Mouse (Mus musculus) testis, postnatal 14 days (tissue): ENCODE data around the gene Il6st.

ENCODE experiments used
- DNase-seq: peaks from one replicate; pipeline ENCODE4 v3.0.0; 2021; ENCODE audit warnings: low spot score

Gene Il6st

DNA sequence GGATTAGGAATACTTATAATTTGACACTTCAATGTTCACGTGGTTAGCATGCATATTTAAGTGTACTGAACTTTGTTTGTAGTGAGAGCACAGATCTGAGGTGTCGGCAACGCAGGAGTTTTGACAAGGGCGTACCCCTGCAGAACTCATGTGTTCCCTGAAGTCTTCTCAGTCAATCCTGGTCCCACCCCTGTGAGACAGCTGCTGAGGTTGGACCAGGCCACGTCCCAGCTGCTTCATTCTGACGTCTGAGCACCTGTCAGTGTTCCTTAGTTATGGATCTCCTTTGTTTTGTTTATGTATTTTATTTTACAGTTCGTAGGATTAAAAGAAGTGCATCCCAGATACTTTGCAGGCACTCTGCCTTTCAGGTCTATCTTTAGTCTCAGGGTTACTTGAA is 19.1 kb downstream of the Il6st start:
- DNase-seq = no peak

DNA sequence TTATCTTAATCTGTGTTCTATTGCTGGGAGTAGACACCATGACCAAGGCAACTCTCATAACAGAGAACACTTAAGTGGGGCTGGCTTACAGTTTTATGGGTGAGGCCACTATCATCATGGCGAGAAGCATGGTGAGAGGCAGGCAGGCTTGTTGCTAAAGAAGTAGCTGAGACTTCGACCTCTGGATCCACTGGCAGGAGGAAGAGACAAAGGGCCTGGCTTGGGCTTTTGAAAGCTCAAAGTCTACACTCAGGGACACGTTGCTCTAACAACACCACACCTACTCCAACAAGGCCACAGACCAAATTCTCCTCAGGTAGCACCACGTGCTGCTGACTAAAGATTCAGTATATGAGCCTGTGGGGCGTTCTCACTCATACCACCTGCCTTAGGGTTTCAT is 22.4 kb downstream of the Il6st start:
- no peak for DNase-seq

DNA sequence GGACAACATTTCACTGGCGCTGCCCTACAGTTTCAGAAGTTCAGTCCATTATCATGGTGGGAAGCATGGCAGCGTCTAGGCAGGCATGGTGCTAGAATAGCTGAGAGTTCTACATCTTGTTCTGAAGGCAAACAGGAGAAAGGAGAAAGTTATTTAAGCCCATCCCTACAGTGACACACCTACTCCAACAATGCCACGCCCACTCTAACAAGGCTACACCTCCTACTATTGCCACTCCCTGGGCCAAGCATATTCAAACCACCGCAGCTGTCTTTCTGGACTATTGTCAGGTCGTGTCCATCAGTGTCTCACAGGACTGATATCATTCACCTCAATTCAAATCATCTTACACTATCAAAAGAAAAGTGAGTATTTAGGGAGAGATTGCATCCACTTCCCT is 22.8 kb downstream of the Il6st start:
- no peak for DNase-seq

DNA sequence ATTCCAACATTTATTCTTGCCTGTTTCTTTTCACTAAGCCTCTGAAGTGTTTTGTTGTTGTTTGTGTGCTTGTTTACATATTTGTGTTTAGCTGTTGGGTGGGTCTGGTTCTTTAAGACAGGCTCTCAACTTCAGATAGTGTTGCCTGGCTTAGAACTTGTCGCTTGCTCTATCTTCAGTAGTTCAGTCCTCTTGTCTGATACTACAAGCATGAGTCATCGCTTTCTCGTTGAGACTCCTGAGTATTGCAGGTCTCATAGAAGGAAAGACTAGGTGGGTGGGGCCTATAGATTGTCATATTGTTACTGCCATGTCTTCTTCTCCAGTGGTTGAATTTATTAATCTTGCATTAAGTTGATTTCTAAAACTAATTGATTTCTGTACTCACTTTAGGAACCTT is 26.2 kb downstream of the Il6st start:
- DNase-seq = no peak

DNA sequence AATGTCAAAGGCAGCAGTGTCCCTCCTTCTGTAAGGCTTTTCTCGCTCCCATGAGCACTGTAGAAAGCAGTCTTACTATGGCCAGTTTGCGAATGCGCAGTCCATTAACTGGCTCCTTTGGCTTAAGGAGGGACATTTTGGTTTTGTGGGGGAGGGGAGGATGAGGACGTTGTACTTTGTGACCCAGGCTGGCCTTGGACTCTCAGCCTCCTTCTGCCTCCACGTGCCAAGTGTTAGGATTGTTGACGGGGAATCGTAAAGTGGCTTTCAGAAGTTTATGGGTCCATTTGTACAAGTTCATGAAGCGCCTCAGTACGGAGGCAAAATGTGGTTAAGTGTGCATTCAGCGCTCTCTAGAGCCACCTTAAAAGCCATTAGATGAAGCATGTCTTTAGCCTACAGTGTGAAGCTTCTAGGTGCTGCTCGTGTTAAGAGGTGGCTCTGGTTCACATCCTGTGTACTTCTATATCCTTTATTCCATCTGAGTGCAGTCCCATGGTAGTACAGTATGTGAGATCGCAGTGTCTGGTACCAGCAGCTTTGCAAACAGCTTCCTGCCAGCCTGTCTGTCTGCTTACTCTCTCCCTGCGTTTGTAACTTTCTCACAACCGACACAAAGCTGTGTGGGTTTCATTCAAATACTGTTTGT is 27.9 kb downstream of the Il6st start:
- no peak for DNase-seq

DNA sequence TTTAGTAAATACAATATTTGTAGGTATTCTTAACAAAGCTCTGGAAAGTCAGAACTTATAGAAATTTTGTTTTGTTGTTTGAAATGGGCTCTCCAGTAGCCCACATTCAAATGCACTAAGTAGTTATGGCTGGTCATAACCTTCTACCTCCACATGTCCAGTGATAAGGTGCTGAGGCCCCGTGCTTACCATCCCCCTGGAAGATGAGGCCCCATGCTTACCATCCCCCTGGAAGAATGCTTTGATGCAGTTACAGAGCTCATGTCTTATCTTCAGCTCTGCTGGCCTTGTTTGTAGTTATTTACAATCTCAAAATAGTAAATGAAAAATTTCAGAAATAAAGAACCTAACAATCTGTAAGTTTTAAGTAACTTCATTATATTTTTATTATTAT is 28.4 kb downstream of the Il6st start:
- no peak for DNase-seq

DNA sequence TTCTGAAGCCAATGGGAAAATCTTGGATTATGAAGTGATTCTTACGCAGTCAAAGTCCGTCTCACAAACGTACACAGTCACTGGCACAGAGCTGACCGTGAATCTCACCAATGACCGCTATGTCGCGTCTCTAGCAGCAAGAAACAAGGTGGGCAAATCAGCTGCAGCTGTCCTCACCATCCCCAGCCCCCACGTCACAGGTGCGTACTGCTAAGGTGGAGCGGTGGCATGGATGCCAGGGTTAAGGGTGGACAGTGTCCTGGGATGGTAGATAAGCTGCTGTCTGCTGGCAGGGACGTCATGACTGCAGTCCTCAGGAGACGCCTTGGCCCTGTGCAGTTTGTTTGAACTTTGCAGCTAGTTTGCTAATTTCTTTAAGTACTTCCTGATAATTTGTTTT is 30.7 kb downstream of the Il6st start:
- DNase-seq = no peak

DNA sequence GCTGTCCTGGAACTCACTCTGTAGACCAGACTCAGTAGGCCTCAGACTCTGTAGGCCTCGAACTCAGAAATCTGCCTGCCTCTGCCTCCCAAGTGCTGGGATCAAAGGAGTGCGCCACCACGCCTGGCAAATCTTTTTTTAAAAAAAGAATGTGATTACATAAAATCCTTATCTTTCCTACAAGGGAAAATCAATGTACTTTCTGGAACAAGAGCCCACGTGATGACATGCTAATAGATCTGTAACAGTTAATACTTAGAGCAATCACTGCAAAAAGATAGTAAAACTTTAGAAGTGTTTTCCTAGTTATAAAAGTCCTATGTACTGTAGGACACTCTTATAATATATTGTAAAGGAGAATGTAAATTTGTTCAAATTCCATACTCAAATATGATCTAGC is 36.2 kb downstream of the Il6st start:
- DNase-seq = no peak

DNA sequence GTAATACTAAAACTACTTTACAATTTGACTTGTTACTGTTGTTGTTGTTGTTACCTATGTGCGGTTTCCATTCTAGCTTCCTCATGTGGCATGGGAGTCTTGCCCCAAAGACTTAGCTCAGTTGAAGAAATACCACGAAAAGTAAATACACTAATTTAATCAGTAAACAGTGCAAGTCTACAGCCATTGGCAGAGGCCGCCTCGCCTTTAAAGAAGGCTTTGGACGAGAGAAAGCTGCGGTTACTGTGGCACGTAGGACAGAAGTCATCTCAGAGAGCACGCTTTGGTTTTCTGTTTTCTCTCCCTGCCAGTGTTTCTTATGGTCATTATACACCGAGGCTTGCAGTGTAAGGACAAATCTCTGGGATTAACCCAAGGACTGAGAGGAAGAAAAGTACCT is 36.6 kb downstream of the Il6st start:
- no peak for DNase-seq

DNA sequence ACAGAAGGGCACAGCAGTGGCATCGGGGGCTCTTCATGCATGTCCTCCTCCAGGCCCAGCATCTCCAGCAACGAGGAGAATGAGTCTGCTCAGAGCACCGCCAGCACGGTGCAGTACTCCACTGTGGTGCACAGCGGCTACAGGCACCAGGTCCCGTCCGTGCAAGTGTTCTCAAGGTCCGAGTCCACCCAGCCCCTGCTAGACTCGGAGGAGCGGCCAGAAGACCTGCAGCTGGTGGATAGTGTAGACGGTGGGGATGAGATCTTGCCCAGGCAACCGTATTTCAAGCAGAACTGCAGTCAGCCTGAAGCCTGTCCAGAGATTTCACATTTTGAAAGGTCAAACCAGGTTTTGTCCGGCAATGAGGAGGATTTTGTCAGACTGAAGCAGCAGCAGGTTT is 40.0 kb downstream of the Il6st start:
- no peak for DNase-seq

DNA sequence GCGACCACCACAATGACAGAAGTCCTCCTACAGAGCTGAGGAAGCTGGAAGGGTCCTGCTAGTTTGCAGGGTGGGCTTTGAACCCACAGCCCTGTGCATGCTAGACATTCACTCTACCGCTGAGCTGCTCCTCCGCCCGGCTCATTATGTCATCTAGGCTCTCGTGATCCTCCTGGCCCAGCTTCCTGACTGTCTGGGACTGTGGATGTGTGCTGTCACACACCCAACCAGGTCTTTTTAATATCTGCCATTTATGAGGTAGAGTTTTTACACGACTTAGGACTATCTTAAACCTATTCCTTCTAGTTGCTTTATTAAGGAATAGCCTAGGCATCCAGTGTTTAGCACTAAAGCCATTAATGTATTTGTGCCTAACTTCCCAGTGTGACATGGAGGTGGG is 41.6 kb downstream of the Il6st start:
- no peak for DNase-seq

DNA sequence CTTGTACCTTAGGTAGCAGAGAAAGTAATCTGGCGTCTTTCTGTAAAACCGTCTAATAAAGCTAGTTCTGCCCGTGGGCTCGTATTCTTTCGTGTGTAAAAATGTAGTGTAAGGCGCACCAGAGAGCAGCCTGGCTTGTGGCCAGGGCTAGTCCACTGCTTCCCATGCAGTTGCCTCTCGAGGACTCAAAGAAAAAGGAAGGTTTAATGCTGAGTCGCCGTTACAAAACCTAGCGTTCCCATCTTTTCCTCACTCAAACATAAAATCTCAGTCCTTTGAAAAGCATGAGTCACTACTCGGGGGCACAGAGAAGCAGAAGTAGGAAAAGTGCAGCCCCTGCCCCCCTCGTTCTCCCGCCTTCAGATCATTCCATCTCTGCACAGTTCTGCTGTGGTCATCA is 42.9 kb downstream of the Il6st start:
- DNase-seq = no peak

DNA sequence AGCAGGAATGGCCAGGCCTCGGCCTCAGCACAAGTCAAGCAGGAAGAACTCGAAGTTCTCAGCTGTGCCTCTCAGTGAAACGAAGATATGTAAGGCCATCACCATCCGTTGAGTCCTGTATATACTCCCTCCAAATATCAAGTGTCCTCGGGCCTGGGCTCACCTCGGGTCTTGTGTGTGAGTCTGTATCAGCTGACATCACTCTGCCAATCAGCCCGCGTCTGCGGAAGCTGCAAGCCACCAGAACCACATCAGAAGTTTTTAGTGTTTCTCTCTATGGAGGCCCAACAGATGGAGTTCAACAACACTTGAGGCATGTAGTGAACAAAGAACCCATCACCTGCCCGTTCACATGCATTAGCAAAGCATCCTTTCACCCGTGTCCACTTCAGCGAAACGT is 43.8 kb downstream of the Il6st start:
- DNase-seq = no peak

DNA sequence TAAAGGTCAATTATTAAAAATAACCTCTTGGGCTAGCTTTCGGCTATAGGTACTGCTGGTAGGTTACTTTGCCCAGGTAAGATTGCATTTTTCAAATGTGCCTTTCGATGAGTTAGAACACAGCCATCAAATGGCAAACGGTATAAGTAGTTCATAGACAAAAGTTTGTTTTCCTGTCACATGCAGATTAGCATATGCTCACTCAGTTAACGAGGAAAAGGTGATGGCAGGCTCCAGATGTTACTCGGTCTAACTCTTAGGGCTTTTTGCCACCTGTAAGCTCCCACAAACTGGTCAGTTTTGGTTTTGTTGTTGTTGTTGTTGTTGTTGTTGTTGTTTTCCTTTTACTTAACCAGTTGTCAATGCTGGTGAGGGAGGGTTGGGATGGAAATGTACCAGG is 44.6 kb downstream of the Il6st start:
- no peak for DNase-seq

DNA sequence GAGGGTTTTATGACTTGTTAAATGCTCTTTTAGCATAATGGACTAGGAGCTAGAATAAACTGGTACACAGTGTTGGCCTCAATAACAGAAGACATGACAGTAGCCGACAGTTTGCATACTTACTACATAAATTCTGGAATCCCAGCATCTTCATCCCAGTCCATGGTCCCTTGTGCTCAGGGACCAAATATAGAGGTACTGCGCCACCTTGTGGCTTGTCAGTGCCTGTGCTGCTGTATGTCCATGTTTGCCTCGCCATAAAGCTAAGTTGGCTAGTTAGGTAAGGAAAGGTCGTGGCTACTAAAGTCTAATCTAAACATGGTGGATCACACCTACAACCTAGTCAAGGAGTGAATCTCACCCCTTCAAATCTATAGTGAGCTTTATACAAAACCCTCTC is 45.6 kb downstream of the Il6st start:
- DNase-seq = no peak

DNA sequence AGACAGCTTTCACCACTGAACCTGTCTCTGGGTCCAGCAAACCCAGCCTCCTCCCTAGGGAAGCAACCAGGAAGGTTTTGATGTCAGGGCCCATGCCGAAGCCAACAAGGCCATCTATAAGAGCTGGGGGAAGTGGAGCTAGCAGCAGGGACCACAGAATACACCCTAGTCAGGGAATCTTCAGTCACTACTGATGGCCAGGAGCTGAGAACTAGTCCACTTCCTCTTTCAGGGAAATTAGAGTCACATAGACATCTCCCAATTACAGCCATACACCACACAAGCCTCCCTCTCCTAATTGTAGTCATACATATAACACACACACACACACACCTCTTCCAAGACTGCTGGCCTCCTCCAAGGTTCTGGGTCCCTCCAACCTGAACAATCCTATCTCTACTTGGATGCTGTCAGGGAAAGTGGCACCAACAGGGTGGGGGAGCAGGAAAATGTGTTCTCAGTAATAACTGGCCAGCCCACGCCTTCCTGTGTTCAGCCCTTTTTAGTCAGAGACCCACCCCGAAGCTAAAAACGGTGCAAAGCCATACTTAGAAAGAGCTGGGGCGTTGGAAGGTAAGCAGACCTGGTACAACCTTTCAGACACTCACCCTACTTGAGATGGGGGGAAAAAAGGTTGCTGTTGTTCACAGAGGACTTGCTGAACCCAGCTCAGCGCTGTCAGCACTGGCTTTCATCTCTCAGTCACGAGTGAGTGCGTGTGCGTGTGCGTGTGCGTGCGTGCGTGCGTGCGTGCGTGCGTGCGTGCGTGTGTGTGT is 46.8 kb downstream of the Il6st start:
- no peak for DNase-seq

DNA sequence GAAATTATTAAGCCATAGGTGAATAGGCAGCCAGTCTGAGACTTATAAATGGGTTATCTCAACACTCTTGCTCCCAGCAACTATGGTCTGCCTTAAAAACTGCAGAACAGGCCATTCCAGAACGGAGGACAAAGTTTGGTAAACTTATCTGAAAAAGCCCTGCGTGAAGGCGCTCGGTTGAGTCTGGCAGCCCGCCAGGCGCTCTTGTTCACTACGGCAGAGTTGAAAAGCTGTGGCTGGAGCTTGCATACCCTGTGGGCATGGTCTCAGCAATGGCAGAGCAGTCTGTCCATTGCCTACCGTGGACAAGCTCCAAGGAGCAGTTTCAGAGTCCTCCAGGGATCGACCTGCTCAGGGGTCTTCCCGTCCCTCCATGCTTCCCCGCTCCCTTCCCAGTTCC is 47.4 kb downstream of the Il6st start:
- DNase-seq = no peak

DNA sequence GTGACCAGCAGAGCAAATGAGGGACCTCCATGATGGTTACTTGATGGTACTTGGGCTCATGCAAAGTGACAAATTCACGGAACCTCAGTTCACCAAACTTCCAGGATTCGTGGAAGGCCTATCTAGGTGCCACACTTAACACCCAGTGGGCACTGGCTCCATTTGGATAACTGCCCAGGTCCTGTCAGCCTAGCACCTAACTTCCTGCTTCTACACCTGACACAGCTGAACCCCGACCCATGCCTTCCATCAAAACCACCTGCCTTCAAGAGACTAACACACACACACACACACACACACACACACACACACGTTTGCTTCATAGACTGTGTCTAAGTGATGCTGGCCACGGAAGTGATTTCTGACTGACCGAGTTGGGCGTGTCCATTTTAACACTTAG is 47.9 kb downstream of the Il6st start:
- no peak for DNase-seq

DNA sequence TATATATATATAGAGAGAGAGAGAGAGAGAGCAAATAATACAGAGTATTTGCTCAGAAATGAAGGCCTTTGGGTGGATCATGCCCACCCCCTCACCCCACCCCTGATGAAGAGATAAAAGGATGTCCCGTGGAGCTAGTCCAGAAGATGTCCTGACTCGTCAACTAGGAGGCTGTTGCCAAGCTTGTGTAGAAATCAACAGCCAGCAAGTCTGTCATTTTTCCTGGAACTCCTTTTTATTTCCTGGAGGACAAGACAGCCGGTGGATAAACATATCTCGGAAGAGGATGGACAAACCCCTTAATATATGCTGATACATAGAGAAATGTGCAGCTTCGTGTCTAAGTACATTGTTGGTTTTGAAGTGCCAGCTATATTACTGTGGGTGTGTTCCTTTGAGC is 49.0 kb downstream of the Il6st start:
- DNase-seq = no peak

DNA sequence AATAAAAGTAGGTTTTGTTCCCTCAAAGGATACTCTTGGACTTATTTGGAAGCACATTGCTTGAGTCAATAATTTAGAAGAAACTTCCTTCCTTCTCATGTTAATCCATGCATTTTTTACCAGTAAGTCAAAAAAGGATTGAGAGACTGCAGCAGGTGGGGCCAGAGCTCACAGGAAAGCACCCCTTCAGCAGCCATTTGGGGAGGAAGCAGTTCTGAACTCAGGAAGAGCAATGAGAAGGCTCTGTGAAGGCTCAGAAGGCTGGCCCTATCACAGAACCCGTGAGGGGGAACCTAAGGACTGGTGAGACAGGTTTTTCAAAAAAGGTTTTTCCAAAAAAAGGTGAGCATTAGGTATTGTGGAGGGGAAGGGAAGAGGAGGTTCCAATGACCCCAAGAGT is 50.7 kb downstream of the Il6st start:
- no peak for DNase-seq

DNA sequence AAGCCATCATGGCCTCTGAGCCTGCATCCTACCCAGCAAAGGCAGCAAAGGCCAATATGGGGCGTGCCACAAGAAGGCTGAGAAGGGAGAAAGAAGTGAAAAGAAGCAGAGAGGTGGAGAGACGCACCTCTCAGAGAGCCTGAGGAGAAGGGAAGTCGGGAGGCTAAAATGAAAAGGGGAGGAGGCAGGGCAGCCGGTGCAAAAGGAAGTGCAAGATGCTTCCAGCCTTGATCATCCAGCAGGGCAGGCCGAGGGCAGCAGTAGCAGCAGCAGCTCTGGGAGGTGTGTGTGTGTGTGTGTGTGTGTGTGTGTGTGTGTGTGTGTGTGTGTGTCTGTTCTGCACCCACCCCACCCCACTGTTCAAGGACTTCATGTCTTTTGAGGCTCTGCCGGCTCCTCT is 58.4 kb downstream of the Il6st start:
- DNase-seq = no peak

DNA sequence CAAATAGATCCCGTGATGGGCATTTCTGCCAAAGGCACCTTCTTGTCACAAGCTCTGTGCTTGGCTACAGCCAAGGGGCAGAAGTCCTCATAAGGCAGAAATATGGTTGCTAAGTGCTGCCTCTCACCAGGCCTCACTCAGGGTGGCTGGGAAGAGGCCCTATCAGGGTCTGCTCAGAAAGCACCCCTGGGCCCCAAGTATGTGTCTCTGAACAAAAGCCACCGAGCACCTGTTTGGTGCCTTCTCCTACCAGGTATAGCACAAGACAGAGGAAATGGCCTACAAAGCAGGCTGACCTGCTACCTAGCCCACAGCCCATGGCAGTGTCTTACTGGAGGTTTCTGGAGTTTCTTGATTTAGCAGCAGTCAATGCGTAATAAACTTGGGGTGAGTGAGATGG is 59.0 kb downstream of the Il6st start:
- DNase-seq = no peak

DNA sequence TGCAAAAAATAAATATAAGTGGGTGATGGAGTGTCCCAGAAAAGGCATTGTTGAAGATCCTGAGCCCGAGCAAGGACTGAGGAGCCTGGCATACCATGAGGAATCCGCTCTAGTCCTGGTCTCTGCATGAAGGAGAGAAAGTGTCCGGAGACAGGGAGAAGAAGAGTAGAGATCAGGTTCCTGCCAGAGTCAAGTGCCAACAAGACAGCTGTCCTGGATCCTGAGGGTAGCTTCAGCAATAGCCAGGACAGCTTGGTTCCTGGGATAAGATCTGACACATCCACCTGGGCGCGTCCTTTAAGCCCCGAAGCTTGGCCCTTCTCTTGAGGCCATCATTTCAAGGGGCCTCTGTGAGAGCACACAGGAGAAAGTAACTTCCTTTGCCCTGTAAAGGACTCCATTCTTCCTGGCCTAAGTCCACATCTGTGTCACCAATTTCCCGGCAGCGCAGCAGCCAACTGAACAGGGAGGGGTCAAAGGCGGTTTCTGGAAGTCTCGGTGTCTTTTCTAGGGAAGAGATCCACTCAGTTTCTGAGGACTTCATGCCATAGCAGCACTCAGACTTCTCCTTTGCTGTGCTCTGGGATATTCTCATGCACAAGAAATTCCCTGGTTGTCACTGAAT is 59.6 kb downstream of the Il6st start:
- DNase-seq = no peak

DNA sequence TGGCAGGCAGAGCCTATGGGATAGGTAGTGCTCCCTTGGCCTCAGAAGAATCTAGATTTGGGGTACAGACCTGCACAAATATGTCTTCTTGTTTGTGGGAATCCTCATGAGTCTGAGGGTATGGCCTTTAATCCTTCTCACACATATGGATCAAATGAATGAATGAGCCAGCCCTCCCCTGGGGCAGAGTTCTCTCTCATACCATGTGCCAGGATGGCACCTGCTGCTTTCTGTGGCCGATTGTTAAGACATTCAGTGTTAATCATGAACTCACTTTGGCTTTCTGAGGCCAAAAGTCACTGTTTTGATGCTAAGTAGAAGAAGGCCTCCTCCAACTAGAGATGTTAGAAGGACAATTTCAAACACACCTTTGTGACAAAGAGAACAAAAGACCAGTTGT is 63.3 kb downstream of the Il6st start:
- no peak for DNase-seq
